Mouse (Mus musculus): ENCODE measurements around the gene Dnajc19.

DNA sequence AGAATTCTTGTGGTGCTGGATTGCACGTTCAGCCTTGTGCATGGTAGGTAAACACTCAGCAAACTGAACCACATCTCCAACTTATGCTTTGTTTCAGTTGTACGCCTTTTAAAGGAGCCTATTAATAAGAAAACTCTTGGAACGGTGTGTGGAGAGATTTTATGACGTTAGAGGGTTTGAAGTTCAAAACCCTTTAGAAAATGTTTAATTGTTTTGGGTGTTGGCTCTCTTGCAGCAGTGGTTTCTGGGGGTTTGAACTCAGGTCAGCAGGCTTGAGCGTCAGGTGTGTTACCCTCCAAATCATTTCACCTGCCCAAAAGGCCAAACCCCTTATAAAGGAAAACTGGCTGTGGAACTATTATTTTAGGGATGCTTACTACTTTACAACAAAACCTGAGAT is 40.2 kb upstream of the Dnajc19 start:
- no peak for TF ChIP-seq NANOG (IDR thresholded peaks at IDR 0.05; ENCODE audit: borderline replicate concordance, low read length)
- no peak for TF ChIP-seq CTCF (conservative IDR thresholded peaks at IDR 0.05; ENCODE audit: low read length)

All from E14TG2a.4 (cell line).